Mouse (Mus musculus): ENCODE measurements around the gene Ppia. TPM values are rescaled to one million over a fixed set of nuclear protein-coding genes. Genes with fewer than 3 reads are reported as not detected.
A peak's percentile ranks its signal among the peaks of the same experiment; 100 is the strongest.
"Not testable (repeated sequence)": the region's sequence is repeated elsewhere in the genome, so short reads cannot be mapped to it uniquely, and the experiment has no call there.

The Ppia gene
- polyA plus RNA-seq, 1 experiment from 2014 or later: 4,008 TPM

- WGBS: 42% methylated on average over 4 of the region's 4 CpGs
- not testable (repeated sequence) for H3K4me2 ChIP-seq (ENCODE audit: low read length); ATAC-seq; H3K9me3 ChIP-seq (replicated peaks; ENCODE audit: control insufficient read depth, low read length, poor library complexity, severe bottlenecking); H3K27me3 ChIP-seq (ENCODE audit: control insufficient read depth, insufficient read depth, low read depth, low read length); H3K4me3 ChIP-seq (ENCODE audit: low read depth, low read length); H3K9ac ChIP-seq (ENCODE audit: low read depth, low read length); H3K27ac ChIP-seq (ENCODE audit: low read length)
- Histone ChIP-seq H3K36me3 (ENCODE audit: control insufficient read depth, insufficient read depth, low read length) (peaks cover 22% of the 10 kb centered on the region), H3K4me1 (ENCODE audit: control insufficient read depth, insufficient read depth, low read length) (peaks cover 23% of the 10 kb centered on the region)
Measured at GRCm38 (mm10) chr11:6419156-6419555, 3.9 kb downstream of the Ppia start.

DNA sequence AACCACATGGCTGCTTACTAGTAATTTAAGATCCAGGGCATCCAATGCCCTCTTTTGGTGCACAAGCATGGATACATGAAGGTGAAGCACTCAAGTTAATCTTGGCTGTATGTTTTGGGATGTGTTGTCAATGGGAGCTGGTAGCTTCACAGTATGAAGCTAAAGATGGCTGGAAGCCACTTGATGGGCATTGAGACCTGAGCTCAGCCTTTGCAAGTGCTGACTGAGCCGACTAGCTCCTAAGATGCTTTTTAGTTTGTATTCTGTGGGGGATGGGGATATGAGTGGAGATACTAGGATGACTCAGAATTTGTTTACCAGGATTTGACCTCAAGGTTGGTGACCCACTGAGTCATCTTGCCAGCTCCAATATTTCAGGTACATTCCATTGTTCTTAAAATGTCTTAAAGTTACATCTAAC is 5.0 kb downstream of the Ppia start:
- WGBS: 13% methylated on average over 1 of the region's 1 CpGs
- H3K36me3 ChIP-seq (ENCODE audit: control insufficient read depth, insufficient read depth, low read length): peaks cover 22% of the 10 kb centered on the region
- H3K27me3 ChIP-seq (ENCODE audit: control insufficient read depth, insufficient read depth, low read depth, low read length): no peaks in the 10 kb centered on the region
- H3K4me1 ChIP-seq (ENCODE audit: control insufficient read depth, insufficient read depth, low read length): peaks cover 20% of the 10 kb centered on the region
- no peak overlapping the region for H3K27ac ChIP-seq (ENCODE audit: low read length)
- H3K9ac ChIP-seq (ENCODE audit: low read depth, low read length): no peak overlapping the region
- no peaks in the 10 kb centered on the region for H3K9me3 ChIP-seq (replicated peaks; ENCODE audit: control insufficient read depth, low read length, poor library complexity, severe bottlenecking)
- H3K4me2 ChIP-seq (ENCODE audit: low read length): no peak overlapping the region
- no peak for ATAC-seq
- H3K4me3 ChIP-seq (ENCODE audit: low read depth, low read length): no peak overlapping the region

DNA sequence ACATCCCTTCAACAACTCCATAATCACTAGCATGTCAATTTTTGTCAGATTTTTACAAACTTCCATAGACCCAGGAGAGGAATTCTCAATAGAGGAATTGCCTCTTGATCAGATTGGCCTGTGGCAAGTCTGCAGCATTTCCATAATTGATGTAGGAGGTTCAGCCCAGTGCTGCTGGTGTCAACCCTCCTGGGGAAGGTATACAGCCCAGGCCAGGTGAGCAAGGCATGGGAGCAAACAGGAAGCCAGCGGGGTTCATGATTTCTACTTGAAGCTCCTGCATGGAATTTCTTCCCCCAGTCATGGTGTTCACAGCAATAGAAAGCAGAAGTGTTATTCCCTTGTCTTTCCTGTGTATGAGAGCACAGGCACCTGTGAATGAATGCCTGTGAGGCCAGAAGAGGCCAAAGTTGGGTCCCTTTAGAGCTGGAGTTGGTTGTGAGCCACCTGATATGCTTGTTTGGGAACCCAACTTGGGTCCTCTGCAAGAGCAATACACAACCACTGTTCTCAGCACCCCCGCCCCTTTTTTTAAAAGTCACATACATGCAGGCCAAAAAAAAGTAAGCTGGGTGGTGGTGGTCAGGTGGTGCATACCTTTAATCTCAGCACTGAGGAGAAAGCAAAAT is 5.6 kb downstream of the Ppia start:
- peaks cover 22% of the 10 kb centered on the region for H3K36me3 ChIP-seq (ENCODE audit: control insufficient read depth, insufficient read depth, low read length)
- no peak overlapping the region for H3K9ac ChIP-seq (ENCODE audit: low read depth, low read length)
- no peaks in the 10 kb centered on the region for H3K27me3 ChIP-seq (ENCODE audit: control insufficient read depth, insufficient read depth, low read depth, low read length)
- peaks cover 20% of the 10 kb centered on the region for H3K4me1 ChIP-seq (ENCODE audit: control insufficient read depth, insufficient read depth, low read length)
- H3K4me3 ChIP-seq (ENCODE audit: low read depth, low read length): no peak overlapping the region
- no peak for ATAC-seq
- H3K27ac ChIP-seq (ENCODE audit: low read length): no peak overlapping the region
- no peak overlapping the region for H3K4me2 ChIP-seq (ENCODE audit: low read length)
- H3K9me3 ChIP-seq (replicated peaks; ENCODE audit: control insufficient read depth, low read length, poor library complexity, severe bottlenecking): no peaks in the 10 kb centered on the region
- 80% methylated on average over 2 of the region's 2 CpGs for WGBS

DNA sequence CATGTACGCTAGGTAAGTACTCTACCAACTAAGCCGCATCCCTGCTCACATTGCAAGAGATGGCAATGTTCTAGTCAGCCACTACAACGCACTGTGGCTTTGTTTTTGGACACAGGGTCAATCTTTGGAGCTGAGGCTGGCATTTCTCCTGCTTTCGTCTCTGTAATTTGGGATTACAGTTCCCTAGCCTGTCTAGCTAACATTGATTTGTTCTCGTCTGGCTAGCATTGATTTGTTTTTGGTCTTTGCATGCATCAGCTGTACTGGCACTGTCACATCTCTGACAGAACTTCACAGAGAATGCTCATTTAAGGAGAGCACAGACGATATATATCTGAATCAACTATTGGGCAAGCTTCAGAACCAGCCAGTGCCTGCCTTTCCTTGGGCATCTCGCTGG is 14.9 kb downstream of the Ppia start:
- H3K27me3 ChIP-seq (ENCODE audit: control insufficient read depth, insufficient read depth, low read depth, low read length): no peaks in the 10 kb centered on the region

DNA sequence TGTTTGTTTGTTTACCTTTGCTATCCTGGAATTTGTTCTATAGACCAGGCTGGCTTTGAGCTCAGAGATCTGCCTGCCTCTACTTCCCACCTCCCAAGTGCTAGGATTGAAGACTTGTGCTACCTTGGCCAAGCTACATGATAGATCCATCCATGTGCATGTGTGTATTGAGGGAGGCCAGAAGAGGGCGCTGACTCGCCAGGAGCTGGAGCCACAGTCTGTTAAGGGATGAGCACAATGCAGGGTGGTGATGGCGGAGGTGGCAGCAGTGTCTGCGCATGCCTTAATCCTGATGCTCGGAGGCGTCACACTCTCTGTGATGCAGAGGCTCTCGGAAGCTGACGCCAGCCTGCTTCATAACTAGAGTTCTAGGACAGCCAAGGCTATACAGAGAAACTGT is 21.2 kb downstream of the Ppia start:
- Histone ChIP-seq H3K27me3 (ENCODE audit: control insufficient read depth, insufficient read depth, low read depth, low read length) (no peaks in the 10 kb centered on the region), H3K36me3 (ENCODE audit: control insufficient read depth, insufficient read depth, low read length) (peaks cover 24% of the 10 kb centered on the region), H3K4me2 (ENCODE audit: low read length) (no peak overlapping the region), H3K4me1 (ENCODE audit: control insufficient read depth, insufficient read depth, low read length) (no peaks in the 10 kb centered on the region), H3K9ac (ENCODE audit: low read depth, low read length) (no peak overlapping the region), H3K4me3 (ENCODE audit: low read depth, low read length) (no peak overlapping the region), H3K9me3 (replicated peaks; ENCODE audit: control insufficient read depth, low read length, poor library complexity, severe bottlenecking) (no peaks in the 10 kb centered on the region), H3K27ac (ENCODE audit: low read length) (no peak overlapping the region)
- 64% methylated on average over 8 of the region's 8 CpGs for WGBS
- no peak for ATAC-seq

More for the DNA sequence above, 14.9 kb downstream of the Ppia start:
- Histone ChIP-seq H3K27ac (ENCODE audit: low read length) (no peak overlapping the region), H3K4me1 (ENCODE audit: control insufficient read depth, insufficient read depth, low read length) (no peaks in the 10 kb centered on the region), H3K4me2 (ENCODE audit: low read length) (no peak overlapping the region), H3K36me3 (ENCODE audit: control insufficient read depth, insufficient read depth, low read length) (peaks cover 34% of the 10 kb centered on the region), H3K9me3 (replicated peaks; ENCODE audit: control insufficient read depth, low read length, poor library complexity, severe bottlenecking) (no peaks in the 10 kb centered on the region), H3K9ac (ENCODE audit: low read depth, low read length) (no peak overlapping the region), H3K4me3 (ENCODE audit: low read depth, low read length) (no peak overlapping the region)
- WGBS: 92% methylated on average over 7 of the region's 7 CpGs
- ATAC-seq: no peak

- Histone ChIP-seq H3K9ac (ENCODE audit: low read depth, low read length) (no peak overlapping the region), H3K4me2 (ENCODE audit: low read length) (no peak overlapping the region), H3K4me1 (ENCODE audit: control insufficient read depth, insufficient read depth, low read length) (no peaks in the 10 kb centered on the region), H3K27ac (ENCODE audit: low read length) (no peak overlapping the region), H3K36me3 (ENCODE audit: control insufficient read depth, insufficient read depth, low read length) (peaks cover 19% of the 10 kb centered on the region), H3K27me3 (ENCODE audit: control insufficient read depth, insufficient read depth, low read depth, low read length) (no peaks in the 10 kb centered on the region), H3K4me3 (ENCODE audit: low read depth, low read length) (no peak overlapping the region), H3K9me3 (replicated peaks; ENCODE audit: control insufficient read depth, low read length, poor library complexity, severe bottlenecking) (no peaks in the 10 kb centered on the region)
- WGBS: 94% methylated on average over 2 of the region's 2 CpGs
- no peak for ATAC-seq
Measured at GRCm38 (mm10) chr11:6437667-6438066, 22.4 kb downstream of the Ppia start.

DNA sequence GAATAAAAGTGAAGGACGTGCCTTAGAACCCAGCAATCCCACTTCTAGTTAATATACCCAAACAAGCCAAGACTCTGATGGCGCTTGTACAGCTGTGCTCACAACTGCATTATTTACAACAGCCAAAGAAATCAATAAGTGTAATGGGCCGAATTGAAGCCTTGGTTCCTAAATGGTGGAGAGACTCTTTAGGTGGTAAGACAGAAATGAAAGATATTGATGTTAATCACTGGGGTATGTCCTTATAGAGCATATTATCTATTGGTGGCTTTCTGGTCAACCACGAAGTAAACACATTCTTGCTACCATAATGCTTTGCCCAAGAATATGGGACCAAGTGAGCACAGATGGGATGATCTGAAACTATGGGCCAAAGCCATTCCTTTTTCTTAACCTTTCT is 24.9 kb downstream of the Ppia start:
- Histone ChIP-seq H3K4me1 (ENCODE audit: control insufficient read depth, insufficient read depth, low read length) (peaks cover 12% of the 10 kb centered on the region), H3K27ac (ENCODE audit: low read length) (no peak overlapping the region), H3K4me2 (ENCODE audit: low read length) (no peak overlapping the region), H3K36me3 (ENCODE audit: control insufficient read depth, insufficient read depth, low read length) (peaks cover 12% of the 10 kb centered on the region), H3K9me3 (replicated peaks; ENCODE audit: control insufficient read depth, low read length, poor library complexity, severe bottlenecking) (no peaks in the 10 kb centered on the region), H3K4me3 (ENCODE audit: low read depth, low read length) (no peak overlapping the region), H3K9ac (ENCODE audit: low read depth, low read length) (no peak overlapping the region), H3K27me3 (ENCODE audit: control insufficient read depth, insufficient read depth, low read depth, low read length) (no peaks in the 10 kb centered on the region)
- ATAC-seq: no peak
- WGBS: 94% methylated on average over 4 of the region's 4 CpGs

DNA sequence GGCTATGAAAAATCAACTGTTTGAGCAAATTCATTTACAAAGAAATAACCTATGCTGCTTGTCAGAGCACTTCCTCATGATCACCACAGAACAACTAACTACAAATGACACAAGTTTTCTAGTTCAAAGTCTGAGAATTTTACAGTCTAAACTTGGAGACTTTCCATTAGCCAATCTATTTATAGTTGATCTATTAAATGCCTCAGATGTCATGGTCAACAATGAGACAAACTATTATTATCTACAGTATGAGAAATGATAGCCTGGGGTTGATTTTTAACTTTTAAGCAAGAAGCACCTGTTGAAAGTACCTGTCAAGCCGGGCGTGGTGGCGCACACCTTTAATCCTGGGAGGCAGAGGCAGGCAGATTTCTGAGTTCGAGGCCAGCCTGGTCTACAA is 27.3 kb downstream of the Ppia start:
- peaks cover 12% of the 10 kb centered on the region for H3K4me1 ChIP-seq (ENCODE audit: control insufficient read depth, insufficient read depth, low read length)
- WGBS: 91% methylated on average over 4 of the region's 4 CpGs
- H3K9me3 ChIP-seq (replicated peaks; ENCODE audit: control insufficient read depth, low read length, poor library complexity, severe bottlenecking): no peaks in the 10 kb centered on the region
- no peak overlapping the region for H3K27ac ChIP-seq (ENCODE audit: low read length)
- peaks cover 5% of the 10 kb centered on the region; the same call in 1 of the 2 replicates for H3K36me3 ChIP-seq (ENCODE audit: control insufficient read depth, insufficient read depth, low read length)
- H3K27me3 ChIP-seq (ENCODE audit: control insufficient read depth, insufficient read depth, low read depth, low read length): no peaks in the 10 kb centered on the region
- no peak overlapping the region for H3K9ac ChIP-seq (ENCODE audit: low read depth, low read length)
- no peak overlapping the region for H3K4me3 ChIP-seq (ENCODE audit: low read depth, low read length)
- no peak for ATAC-seq
- no peak overlapping the region for H3K4me2 ChIP-seq (ENCODE audit: low read length)

DNA sequence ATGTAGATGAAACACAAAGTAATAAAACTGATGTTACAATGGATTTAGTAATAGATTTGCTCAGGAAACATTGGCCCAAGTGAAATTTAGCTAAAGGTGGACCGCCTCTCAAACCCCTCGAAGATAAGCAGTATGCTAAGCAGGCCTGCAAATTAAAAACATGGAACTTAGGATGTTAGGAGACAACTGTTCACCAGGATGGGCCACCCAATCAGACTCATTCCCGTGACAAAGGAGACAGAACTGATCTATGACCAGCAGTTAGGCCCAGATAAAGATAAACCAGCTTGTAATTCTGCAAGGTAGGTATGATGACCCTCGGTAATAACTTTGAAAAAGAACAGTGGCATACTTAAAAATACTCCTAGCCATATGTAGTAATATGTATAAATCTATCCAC is 27.9 kb downstream of the Ppia start:
- Histone ChIP-seq H3K36me3 (ENCODE audit: control insufficient read depth, insufficient read depth, low read length) (peaks cover under 1% of the 10 kb centered on the region; the same call in 1 of the 2 replicates), H3K4me1 (ENCODE audit: control insufficient read depth, insufficient read depth, low read length) (peaks cover 12% of the 10 kb centered on the region), H3K4me3 (ENCODE audit: low read depth, low read length) (peak overlapping the region; percentile 88), H3K9ac (ENCODE audit: low read depth, low read length) (peak overlapping the region; percentile 86), H3K4me2 (ENCODE audit: low read length) (peak overlapping the region; percentile 81), H3K27me3 (ENCODE audit: control insufficient read depth, insufficient read depth, low read depth, low read length) (no peaks in the 10 kb centered on the region), H3K9me3 (replicated peaks; ENCODE audit: control insufficient read depth, low read length, poor library complexity, severe bottlenecking) (no peaks in the 10 kb centered on the region), H3K27ac (ENCODE audit: low read length) (no peak overlapping the region; the same call in 1 of the 2 replicates)
- no peak for ATAC-seq
- 53% methylated on average over 4 of the region's 4 CpGs for WGBS

Measured in midbrain, embryonic 16.5 days (tissue).